Mouse (Mus musculus): Measurements from ENCODE around the gene Nrarp.

GRCm38 (mm10) chr2:25228995-25229530 lies 48.5 kb downstream of the Nrarp start:
- no peak for TF ChIP-seq CTCF (IDR thresholded peaks at IDR 0.05; ENCODE audit: low read depth, low read length)
- no peak for TF ChIP-seq POLR2A (IDR thresholded peaks at IDR 0.05; ENCODE audit: borderline replicate concordance, low read depth, low read length)
